Mouse (Mus musculus) megakaryocyte, embryonic 14.5 days (primary cell): ENCODE results near the gene Pla2g4a. TPM values are rescaled to one million over a fixed set of nuclear protein-coding genes. Genes with fewer than 3 reads are reported as not detected.
"Not testable (repeated sequence)": the region's sequence is repeated elsewhere in the genome, so short reads cannot be mapped to it uniquely, and the experiment has no call there.

Experiments used
- H3K27me3 ChIP-seq: replicated peaks from 2 replicates; pipeline ENCODE3; 2012; ENCODE audit warnings: inconsistent platforms
- H3K36me3 ChIP-seq: replicated peaks from 2 replicates; pipeline ENCODE3; 2012; ENCODE audit warnings: low read length, inconsistent platforms, mixed read lengths
- H3K4me1 ChIP-seq: 2 replicates; pipeline ENCODE4 v1.6.1; 2012; ENCODE audit warnings: inconsistent platforms
- H3K4me3 ChIP-seq: replicated peaks from 2 replicates; pipeline ENCODE3; 2012; ENCODE audit warnings: moderate library complexity, mild to moderate bottlenecking, inconsistent platforms
- H3K9me3 ChIP-seq: 2 replicates; pipeline ENCODE4 v1.6.1; 2012; ENCODE audit warnings: inconsistent platforms
- FLI1 ChIP-seq: IDR thresholded peaks from 2 replicates; pipeline ENCODE4 v1.6.1; 2012; ENCODE audit warnings: low read length, inconsistent platforms, mixed read lengths
- GATA1 ChIP-seq: IDR thresholded peaks from 3 replicates; pipeline ENCODE4 v1.6.1; 2012; ENCODE audit warnings: mixed read lengths, low read length, inconsistent platforms, borderline replicate concordance
- polyA plus RNA-seq: library from polyadenylated mRNA; stranded (reverse); fragments of >175 nt; gene quantifications from 2 replicates; pipeline ENCODE4 v1.2.3, GENCODE M21; 2012; ENCODE audit warnings: low replicate concordance; ENCODE audit not compliant: insufficient read depth

The Pla2g4a gene
- polyA plus RNA-seq, 1 experiment = 5.3 TPM

GRCm38 (mm10) chr1:149940301-149940700 lies 20.8 kb downstream of the Pla2g4a start:
- peak overlapping the region; percentile 88 for H3K4me3 ChIP-seq
- peaks cover 35% of the 10 kb centered on the region for H3K36me3 ChIP-seq
- no peaks in the 10 kb centered on the region for H3K9me3 ChIP-seq
- peaks cover 83% of the 10 kb centered on the region for H3K4me1 ChIP-seq
- no peaks in the 10 kb centered on the region for H3K27me3 ChIP-seq
- TF ChIP-seq GATA1 = no peak
- TF ChIP-seq FLI1 = no peak

- H3K9me3 ChIP-seq = no peaks in the 10 kb centered on the region
- peaks cover 81% of the 10 kb centered on the region for H3K4me1 ChIP-seq
- no peak for TF ChIP-seq GATA1
- TF ChIP-seq FLI1 = no peak
- peak overlapping the region; percentile 88 for H3K4me3 ChIP-seq
- no peaks in the 10 kb centered on the region for H3K27me3 ChIP-seq
- peaks cover 33% of the 10 kb centered on the region for H3K36me3 ChIP-seq
Measured at GRCm38 (mm10) chr1:149939261-149940032, 21.6 kb downstream of the Pla2g4a start.

GRCm38 (mm10) chr1:149937825-149938224 lies 23.3 kb downstream of the Pla2g4a start:
- Histone ChIP-seq H3K36me3 (peaks cover 32% of the 10 kb centered on the region), H3K4me1 (peaks cover 69% of the 10 kb centered on the region), H3K9me3 (no peaks in the 10 kb centered on the region), H3K4me3 (peak overlapping the region; percentile 39), H3K27me3 (no peaks in the 10 kb centered on the region)
- TF ChIP-seq GATA1 (peak; percentile 65; the same call in 1 of the 3 replicates), FLI1 (no peak)

- no peak for TF ChIP-seq GATA1
- no peak for TF ChIP-seq FLI1
- peaks cover 74% of the 10 kb centered on the region for H3K36me3 ChIP-seq
- H3K4me1 ChIP-seq = peaks cover 48% of the 10 kb centered on the region
Measured at GRCm38 (mm10) chr1:149929140-149929539, 31.9 kb downstream of the Pla2g4a start.

GRCm38 (mm10) chr1:149923737-149924136 lies 37.4 kb downstream of the Pla2g4a start:
- not testable (repeated sequence) for H3K27me3 ChIP-seq, H3K9me3 ChIP-seq, H3K4me3 ChIP-seq
- peaks cover 59% of the 10 kb centered on the region for H3K4me1 ChIP-seq
- peaks cover 75% of the 10 kb centered on the region for H3K36me3 ChIP-seq

More at GRCm38 (mm10) chr1:149929140-149929539, 31.9 kb downstream of the Pla2g4a start:
- Histone ChIP-seq H3K4me3 (no peak overlapping the region), H3K27me3 (no peaks in the 10 kb centered on the region), H3K9me3 (no peaks in the 10 kb centered on the region)

- H3K4me1 ChIP-seq = peaks cover 64% of the 10 kb centered on the region
- peaks cover 76% of the 10 kb centered on the region for H3K36me3 ChIP-seq
- TF ChIP-seq FLI1 (no peak), GATA1 (no peak)
- H3K9me3 ChIP-seq = no peaks in the 10 kb centered on the region
- H3K27me3 ChIP-seq = no peaks in the 10 kb centered on the region
- no peak overlapping the region for H3K4me3 ChIP-seq
Measured at GRCm38 (mm10) chr1:149922219-149922618, 38.9 kb downstream of the Pla2g4a start.

- TF ChIP-seq GATA1 = no peak
- no peak for TF ChIP-seq FLI1
- H3K36me3 ChIP-seq = peaks cover 78% of the 10 kb centered on the region
- H3K9me3 ChIP-seq = no peaks in the 10 kb centered on the region
- H3K4me3 ChIP-seq = no peak overlapping the region
- H3K27me3 ChIP-seq = no peaks in the 10 kb centered on the region
- H3K4me1 ChIP-seq = peaks cover 64% of the 10 kb centered on the region
Measured at GRCm38 (mm10) chr1:149921325-149921724, 39.8 kb downstream of the Pla2g4a start.

GRCm38 (mm10) chr1:149919301-149919700 lies 41.8 kb downstream of the Pla2g4a start:
- H3K4me1 ChIP-seq = peaks cover 60% of the 10 kb centered on the region
- no peaks in the 10 kb centered on the region for H3K27me3 ChIP-seq
- H3K9me3 ChIP-seq = no peaks in the 10 kb centered on the region
- no peak for TF ChIP-seq FLI1
- no peak for TF ChIP-seq GATA1
- peaks cover 92% of the 10 kb centered on the region for H3K36me3 ChIP-seq
- H3K4me3 ChIP-seq = no peak overlapping the region

GRCm38 (mm10) chr1:149912984-149913383 lies 48.1 kb downstream of the Pla2g4a start:
- H3K9me3 ChIP-seq = no peaks in the 10 kb centered on the region
- H3K27me3 ChIP-seq = no peaks in the 10 kb centered on the region
- H3K36me3 ChIP-seq = peaks cover 80% of the 10 kb centered on the region

GRCm38 (mm10) chr1:149911050-149911449 lies 50.0 kb downstream of the Pla2g4a start:
- peaks cover 58% of the 10 kb centered on the region for H3K4me1 ChIP-seq
- peak overlapping the region; percentile 66 for H3K4me3 ChIP-seq
- H3K9me3 ChIP-seq = no peaks in the 10 kb centered on the region
- H3K27me3 ChIP-seq = no peaks in the 10 kb centered on the region
- peaks cover 63% of the 10 kb centered on the region for H3K36me3 ChIP-seq
- TF ChIP-seq FLI1 (no peak), GATA1 (no peak)

More at GRCm38 (mm10) chr1:149912984-149913383, 48.1 kb downstream of the Pla2g4a start:
- TF ChIP-seq GATA1 = no peak
- TF ChIP-seq FLI1 = no peak
- no peak overlapping the region for H3K4me3 ChIP-seq
- H3K4me1 ChIP-seq = peaks cover 55% of the 10 kb centered on the region
